Mouse (Mus musculus): ENCODE measurements at regions not wholly inside any gene's neighbourhood (a gene's known extent, or its start where the extent isn't known, plus 50 kb on each side); places are given as distances from the start of the nearest gene placed in this dataset.

GRCm38 (mm10) chrX:99403521-99404149, 67.4 kb downstream of the Pja1 start:
- Histone ChIP-seq H3K36me3 (ENCODE audit: control insufficient read depth, insufficient read depth) (no peaks in the 10 kb centered on the region), H3K27me3 (ENCODE audit: control insufficient read depth, insufficient read depth, insufficient read length) (no peaks in the 10 kb centered on the region), H3K79me2 (ENCODE audit: control insufficient read depth, insufficient read depth) (no peaks in the 10 kb centered on the region), H3K79me3 (ENCODE audit: low read depth) (no peaks in the 10 kb centered on the region), H3K4me3 (ENCODE audit: insufficient read depth, poor library complexity, severe bottlenecking) (no peak overlapping the region), H3ac (ENCODE audit: control insufficient read depth, insufficient read length, low read depth) (no peak overlapping the region)
- TF ChIP-seq CTCF (IDR thresholded peaks at IDR 0.05; ENCODE audit: control insufficient read depth, insufficient read depth, insufficient read length) (no peak), CEBPB (IDR thresholded peaks at IDR 0.05; ENCODE audit: low read depth) (no peak), MAX (IDR thresholded peaks at IDR 0.05) (no peak), MYOD1 (IDR thresholded peaks at IDR 0.05; ENCODE audit: control insufficient read depth, insufficient read length, low read depth) (no peak), MYOG (IDR thresholded peaks at IDR 0.05; ENCODE audit: control insufficient read depth, extremely low read depth, insufficient read length) (no peak)

- no peaks in the 10 kb centered on the region for H3K79me3 ChIP-seq (ENCODE audit: low read depth)
- H3K79me2 ChIP-seq (ENCODE audit: control insufficient read depth, insufficient read depth) = no peaks in the 10 kb centered on the region
- TF ChIP-seq FOSL1 (IDR thresholded peaks at IDR 0.05; ENCODE audit: insufficient read depth, low read length, poor library complexity, severe bottlenecking) (no peak), MAX (IDR thresholded peaks at IDR 0.05) (no peak), MYOD1 (IDR thresholded peaks at IDR 0.05; ENCODE audit: control insufficient read depth, insufficient read length, low read depth) (no peak), CEBPB (IDR thresholded peaks at IDR 0.05; ENCODE audit: low read depth) (no peak), MYOG (IDR thresholded peaks at IDR 0.05; ENCODE audit: control insufficient read depth, extremely low read depth, insufficient read length) (no peak), USF1 (IDR thresholded peaks at IDR 0.05; ENCODE audit: low read depth) (no peak), CTCF (IDR thresholded peaks at IDR 0.05; ENCODE audit: control insufficient read depth, insufficient read depth, insufficient read length) (no peak)
- no peak overlapping the region for H3K4me3 ChIP-seq (ENCODE audit: insufficient read depth, poor library complexity, severe bottlenecking)
- H3K36me3 ChIP-seq (ENCODE audit: control insufficient read depth, insufficient read depth) = no peaks in the 10 kb centered on the region
- H3ac ChIP-seq (ENCODE audit: control insufficient read depth, insufficient read length, low read depth) = no peak overlapping the region
- no peaks in the 10 kb centered on the region for H3K27me3 ChIP-seq (ENCODE audit: control insufficient read depth, insufficient read depth, insufficient read length)
Measured at GRCm38 (mm10) chrX:99402841-99403520, 68.1 kb downstream of the Pja1 start.

- TF ChIP-seq CTCF (IDR thresholded peaks at IDR 0.05; ENCODE audit: control insufficient read depth, insufficient read depth, insufficient read length) (no peak), MYOG (IDR thresholded peaks at IDR 0.05; ENCODE audit: control insufficient read depth, extremely low read depth, insufficient read length) (no peak), USF1 (IDR thresholded peaks at IDR 0.05; ENCODE audit: low read depth) (no peak), MYOD1 (IDR thresholded peaks at IDR 0.05; ENCODE audit: control insufficient read depth, insufficient read length, low read depth) (no peak), CEBPB (IDR thresholded peaks at IDR 0.05; ENCODE audit: low read depth) (no peak), FOSL1 (IDR thresholded peaks at IDR 0.05; ENCODE audit: insufficient read depth, low read length, poor library complexity, severe bottlenecking) (no peak), MAX (IDR thresholded peaks at IDR 0.05) (no peak)
- H3K79me2 ChIP-seq (ENCODE audit: control insufficient read depth, insufficient read depth) = no peaks in the 10 kb centered on the region
- H3K79me3 ChIP-seq (ENCODE audit: low read depth) = no peaks in the 10 kb centered on the region
- H3ac ChIP-seq (ENCODE audit: control insufficient read depth, insufficient read length, low read depth) = no peak overlapping the region
- no peak overlapping the region for H3K4me3 ChIP-seq (ENCODE audit: insufficient read depth, poor library complexity, severe bottlenecking)
- no peaks in the 10 kb centered on the region for H3K27me3 ChIP-seq (ENCODE audit: control insufficient read depth, insufficient read depth, insufficient read length)
- H3K36me3 ChIP-seq (ENCODE audit: control insufficient read depth, insufficient read depth) = no peaks in the 10 kb centered on the region
Measured at GRCm38 (mm10) chrX:99397344-99397743, 73.7 kb downstream of the Pja1 start.

- Histone ChIP-seq H3K27me3 (ENCODE audit: control insufficient read depth, insufficient read depth, insufficient read length) (no peaks in the 10 kb centered on the region), H3K79me2 (ENCODE audit: control insufficient read depth, insufficient read depth) (no peaks in the 10 kb centered on the region), H3K4me3 (ENCODE audit: insufficient read depth, poor library complexity, severe bottlenecking) (no peak overlapping the region), H3K79me3 (ENCODE audit: low read depth) (no peaks in the 10 kb centered on the region), H3ac (ENCODE audit: control insufficient read depth, insufficient read length, low read depth) (no peak overlapping the region), H3K36me3 (ENCODE audit: control insufficient read depth, insufficient read depth) (no peaks in the 10 kb centered on the region)
- TF ChIP-seq MYOG (IDR thresholded peaks at IDR 0.05; ENCODE audit: control insufficient read depth, extremely low read depth, insufficient read length) (no peak), CTCF (IDR thresholded peaks at IDR 0.05; ENCODE audit: control insufficient read depth, insufficient read depth, insufficient read length) (no peak), CEBPB (IDR thresholded peaks at IDR 0.05; ENCODE audit: low read depth) (no peak), FOSL1 (IDR thresholded peaks at IDR 0.05; ENCODE audit: insufficient read depth, low read length, poor library complexity, severe bottlenecking) (no peak), MAX (IDR thresholded peaks at IDR 0.05) (no peak), USF1 (IDR thresholded peaks at IDR 0.05; ENCODE audit: low read depth) (no peak), MYOD1 (IDR thresholded peaks at IDR 0.05; ENCODE audit: control insufficient read depth, insufficient read length, low read depth) (no peak)
Measured at GRCm38 (mm10) chrX:99396180-99396579, 74.9 kb downstream of the Pja1 start.

- TF ChIP-seq FOSL1 (IDR thresholded peaks at IDR 0.05; ENCODE audit: insufficient read depth, low read length, poor library complexity, severe bottlenecking) = no peak
- TF ChIP-seq MYOG (IDR thresholded peaks at IDR 0.05; ENCODE audit: control insufficient read depth, extremely low read depth, insufficient read length) = no peak
- no peak for TF ChIP-seq MYOD1 (IDR thresholded peaks at IDR 0.05; ENCODE audit: control insufficient read depth, insufficient read length, low read depth)
- no peak for TF ChIP-seq CEBPB (IDR thresholded peaks at IDR 0.05; ENCODE audit: low read depth)
- TF ChIP-seq CTCF (IDR thresholded peaks at IDR 0.05; ENCODE audit: control insufficient read depth, insufficient read depth, insufficient read length) = no peak
- TF ChIP-seq MAX (IDR thresholded peaks at IDR 0.05) = no peak
- no peak for TF ChIP-seq USF1 (IDR thresholded peaks at IDR 0.05; ENCODE audit: low read depth)
- H3ac ChIP-seq (ENCODE audit: control insufficient read depth, insufficient read length, low read depth) = no peak overlapping the region
- H3K27me3 ChIP-seq (ENCODE audit: control insufficient read depth, insufficient read depth, insufficient read length) = no peaks in the 10 kb centered on the region
- no peaks in the 10 kb centered on the region for H3K79me3 ChIP-seq (ENCODE audit: low read depth)
- H3K4me3 ChIP-seq (ENCODE audit: insufficient read depth, poor library complexity, severe bottlenecking) = no peak overlapping the region
- no peaks in the 10 kb centered on the region for H3K36me3 ChIP-seq (ENCODE audit: control insufficient read depth, insufficient read depth)
- H3K79me2 ChIP-seq (ENCODE audit: control insufficient read depth, insufficient read depth) = no peaks in the 10 kb centered on the region
Measured at GRCm38 (mm10) chrX:99395067-99395466, 76.0 kb downstream of the Pja1 start.
